Mouse (Mus musculus) neural tube, embryonic 14.5 days (tissue): ENCODE measurements at regions not wholly inside any gene's neighbourhood (a gene's known extent, or its start where the extent isn't known, plus 50 kb on each side); places are given as distances from the start of the nearest gene placed in this dataset.

Source experiments
- ATAC-seq: fragments of 200-750 bp; cut with Nextera tagmentation; 2 replicates; pipeline ENCODE4 v1.8.0; 2017; ENCODE audit warnings: low read depth, mild to moderate bottlenecking, moderate TSS enrichment, moderate library complexity
- H3K27ac ChIP-seq: fragments of 300-500 bp; sonication (generic); 2 replicates; pipeline ENCODE4 v1.5.1; 2014; ENCODE audit warnings: low read depth, mild to moderate bottlenecking, control low read depth, low read length, moderate library complexity, mixed read lengths
- H3K27me3 ChIP-seq: fragments of 300-500 bp; sonication (generic); 2 replicates; pipeline ENCODE4 v1.6.1; 2014; ENCODE audit warnings: low read length; ENCODE audit not compliant: control insufficient read depth, insufficient read depth
- H3K36me3 ChIP-seq: fragments of 300-500 bp; sonication (generic); 2 replicates; pipeline ENCODE4 v1.6.1; 2014; ENCODE audit warnings: low read length, mixed read lengths; ENCODE audit not compliant: control insufficient read depth, insufficient read depth
- H3K4me1 ChIP-seq: fragments of 300-500 bp; sonication (generic); 2 replicates; pipeline ENCODE4 v1.6.1; 2014; ENCODE audit warnings: low read length; ENCODE audit not compliant: control insufficient read depth, insufficient read depth
- H3K4me2 ChIP-seq: fragments of 300-500 bp; sonication (generic); 2 replicates; pipeline ENCODE4 v1.6.1; 2014; ENCODE audit warnings: mild to moderate bottlenecking, low read depth, low read length, control low read depth
- H3K4me3 ChIP-seq: fragments of 300-500 bp; sonication (generic); 2 replicates; pipeline ENCODE4 v1.5.1; 2014; ENCODE audit warnings: low read depth, low read length, control low read depth, mixed read lengths
- H3K9ac ChIP-seq: fragments of 300-500 bp; sonication (generic); replicated peaks from 2 replicates; pipeline ENCODE4 v1.6.1; 2014; ENCODE audit warnings: low read depth, mild to moderate bottlenecking, control low read depth, low read length, mixed read lengths
- H3K9me3 ChIP-seq: fragments of 300-500 bp; sonication (generic); 2 replicates; pipeline ENCODE4 v1.6.1; 2016; ENCODE audit warnings: low read length; ENCODE audit not compliant: control insufficient read depth
- WGBS: fragments of 180-500 bp; shearing (Covaris S2); extraction: QIAGEN DNeasy Blood & Tissue Kit; methylation state at CpG from one replicate; pipeline ENCODE4 v1.1.7; 2014; 5-methylcytosine and 5-hydroxymethylcytosine counted together

DNA sequence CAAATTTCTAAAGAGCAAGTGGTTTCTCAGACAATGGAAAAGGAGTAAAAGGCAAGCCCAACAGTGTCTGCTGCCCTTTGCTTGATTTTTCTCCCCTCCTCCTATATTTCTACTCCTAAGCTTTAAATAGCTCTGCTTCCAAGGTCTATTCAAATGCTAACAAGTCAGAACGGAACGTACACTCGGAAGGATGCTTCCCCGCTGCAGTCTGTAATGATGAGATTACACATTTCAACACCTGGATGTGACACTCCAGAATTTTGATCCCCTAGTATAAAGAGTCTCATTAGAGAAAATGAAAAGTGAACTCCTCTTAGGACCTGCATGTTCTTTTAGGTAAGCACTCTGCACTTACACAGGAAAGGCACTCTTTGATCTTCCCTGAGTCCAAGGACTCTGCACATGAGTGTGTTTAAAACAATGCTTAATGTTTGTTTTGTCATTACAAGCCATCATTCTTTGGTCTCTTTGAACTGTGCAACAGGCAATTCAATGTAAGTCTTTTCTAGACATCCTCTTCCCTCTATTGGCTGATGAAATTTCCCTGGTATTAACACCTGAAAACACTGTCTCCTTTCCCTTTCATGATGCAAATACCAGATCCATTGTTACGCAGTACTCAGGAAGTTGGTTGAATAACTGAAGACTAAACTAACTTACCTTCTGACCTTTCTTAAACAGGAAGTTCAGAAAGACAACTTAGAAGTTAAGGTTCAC, 278.7 kb downstream of the Epha7 start:
- Histone ChIP-seq H3K4me3 (no peak overlapping the region), H3K4me1 (no peaks in the 10 kb centered on the region), H3K9me3 (no peaks in the 10 kb centered on the region), H3K36me3 (no peaks in the 10 kb centered on the region), H3K27me3 (no peaks in the 10 kb centered on the region), H3K27ac (no peak overlapping the region), H3K4me2 (no peak overlapping the region), H3K9ac (no peak overlapping the region)
- WGBS: 39% methylated on average over 5 of the region's 5 CpGs
- ATAC-seq: no peak

DNA sequence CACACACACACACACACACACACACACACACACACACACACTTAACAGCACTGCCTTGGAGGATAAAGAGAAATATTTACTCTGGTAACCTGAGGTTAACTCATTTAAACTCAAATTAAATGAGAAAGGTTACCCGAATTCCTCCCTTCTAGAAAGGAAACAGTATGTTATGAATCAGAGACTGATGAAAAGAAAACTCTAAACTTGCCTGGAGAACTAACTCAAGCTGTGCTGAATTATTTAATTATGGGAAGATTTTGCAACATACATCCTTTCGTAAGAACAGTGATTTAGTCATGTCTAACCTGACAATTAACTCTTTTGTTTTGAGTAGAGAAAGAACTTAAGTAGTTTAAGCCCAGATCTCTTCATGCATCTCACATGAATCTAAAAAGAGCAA, 289.4 kb downstream of the Epha7 start:
- ATAC-seq: no peak

DNA sequence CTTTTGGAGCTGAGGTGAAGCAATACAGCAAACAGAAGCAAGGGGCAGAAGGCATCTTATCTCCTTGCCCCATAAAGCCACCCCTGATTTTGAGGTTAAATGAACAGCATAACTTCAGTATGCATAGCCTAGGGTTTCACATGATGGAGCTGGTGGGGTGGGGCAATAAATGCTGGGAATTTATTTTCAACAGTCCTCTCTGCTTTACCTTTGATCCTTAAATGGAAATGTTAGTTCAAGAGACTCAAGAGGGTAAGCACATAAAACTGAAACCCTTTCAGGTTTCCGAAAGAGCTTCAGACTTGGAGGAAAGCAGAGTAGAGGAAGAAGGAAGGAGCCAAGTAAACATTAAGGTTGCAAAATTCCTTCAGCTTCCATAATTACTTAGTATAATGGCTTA, 290.5 kb downstream of the Epha7 start:
- Histone ChIP-seq H3K4me1 (no peaks in the 10 kb centered on the region), H3K4me3 (no peak overlapping the region), H3K27me3 (no peaks in the 10 kb centered on the region), H3K36me3 (no peaks in the 10 kb centered on the region), H3K9ac (no peak overlapping the region), H3K27ac (no peak overlapping the region), H3K9me3 (no peaks in the 10 kb centered on the region), H3K4me2 (no peak overlapping the region)
- ATAC-seq: no peak
- 91% methylated on average over 1 of the region's 1 CpGs for WGBS

More for the DNA sequence above, 289.4 kb downstream of the Epha7 start:
- no peak overlapping the region for H3K9ac ChIP-seq
- 73% methylated on average over 2 of the region's 2 CpGs for WGBS
- no peak overlapping the region for H3K4me2 ChIP-seq
- no peak overlapping the region for H3K4me3 ChIP-seq
- H3K4me1 ChIP-seq: no peaks in the 10 kb centered on the region
- no peaks in the 10 kb centered on the region for H3K9me3 ChIP-seq
- no peaks in the 10 kb centered on the region for H3K36me3 ChIP-seq
- no peak overlapping the region for H3K27ac ChIP-seq
- no peaks in the 10 kb centered on the region for H3K27me3 ChIP-seq

DNA sequence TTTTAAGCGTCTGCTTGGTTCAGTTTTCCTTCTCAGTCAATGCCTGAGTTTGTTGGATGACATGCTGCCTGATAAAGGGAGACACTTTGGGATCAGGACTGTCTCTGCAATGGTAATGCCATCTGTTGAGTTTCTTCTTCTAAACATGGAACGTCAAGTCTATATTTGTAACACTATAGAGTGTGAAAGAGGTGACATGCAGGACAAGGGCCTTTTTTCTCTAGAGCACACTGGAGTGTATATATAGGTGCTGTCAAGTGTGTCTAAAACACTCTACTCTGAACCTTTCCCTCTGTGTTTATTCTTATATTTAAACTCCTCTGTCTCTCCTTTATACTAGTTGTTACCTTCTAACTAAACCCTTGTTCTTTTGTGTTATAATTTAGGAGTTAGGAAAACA, 299.6 kb downstream of the Epha7 start:
- Histone ChIP-seq H3K27ac (no peak overlapping the region), H3K4me3 (no peak overlapping the region), H3K4me2 (no peak overlapping the region), H3K27me3 (no peaks in the 10 kb centered on the region), H3K36me3 (no peaks in the 10 kb centered on the region), H3K4me1 (no peaks in the 10 kb centered on the region), H3K9me3 (no peaks in the 10 kb centered on the region), H3K9ac (no peak overlapping the region)
- WGBS: 82% methylated on average over 2 of the region's 2 CpGs
- no peak for ATAC-seq

DNA sequence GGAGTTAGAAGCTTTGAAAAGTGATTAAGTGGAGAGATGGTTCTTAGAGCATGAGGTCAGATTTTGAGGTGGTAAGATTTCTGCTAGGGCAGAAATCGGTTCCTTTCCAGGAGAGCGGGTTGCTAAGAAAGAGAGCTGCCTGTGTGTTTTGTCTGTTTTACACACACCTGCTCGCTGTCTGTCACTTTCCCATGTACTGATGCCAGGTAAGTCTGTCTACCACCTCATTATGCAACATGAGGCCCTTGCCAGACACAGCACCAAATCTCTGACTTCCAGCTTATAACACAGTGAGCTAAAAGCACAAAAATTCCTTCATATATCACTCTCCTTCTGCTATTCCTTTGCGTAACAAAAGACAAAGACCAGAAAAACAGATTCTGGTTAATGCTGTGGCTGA, 304.1 kb downstream of the Epha7 start:
- no peak overlapping the region for H3K9ac ChIP-seq
- H3K27ac ChIP-seq: no peak overlapping the region
- ATAC-seq: no peak
- H3K27me3 ChIP-seq: no peaks in the 10 kb centered on the region
- H3K4me3 ChIP-seq: no peak overlapping the region
- H3K36me3 ChIP-seq: no peaks in the 10 kb centered on the region
- WGBS: 82% methylated on average over 4 of the region's 4 CpGs
- H3K9me3 ChIP-seq: no peaks in the 10 kb centered on the region
- H3K4me1 ChIP-seq: no peaks in the 10 kb centered on the region
- no peak overlapping the region for H3K4me2 ChIP-seq

DNA sequence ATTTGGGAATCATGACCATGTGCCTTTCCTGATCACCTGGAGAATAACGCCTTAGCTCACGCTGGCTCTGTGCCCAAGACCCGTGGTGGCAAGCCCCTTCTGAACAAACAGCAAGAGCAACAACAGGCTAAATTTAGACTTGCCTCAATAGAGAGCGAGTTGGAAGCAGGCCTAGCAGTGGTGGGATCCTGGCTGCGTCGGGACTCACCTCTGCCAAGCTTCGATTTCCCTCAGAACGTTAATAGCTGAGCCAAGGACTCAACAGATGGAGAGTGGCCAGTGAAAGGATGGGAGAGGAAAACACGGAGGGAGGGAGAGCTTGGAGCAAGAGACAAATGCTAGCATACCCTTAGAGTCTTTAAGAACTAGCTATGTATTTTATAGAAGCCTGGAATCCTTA, 305.0 kb downstream of the Epha7 start:
- Histone ChIP-seq H3K4me1 (no peaks in the 10 kb centered on the region), H3K4me3 (no peak overlapping the region), H3K9ac (no peak overlapping the region), H3K27me3 (no peaks in the 10 kb centered on the region), H3K9me3 (no peaks in the 10 kb centered on the region), H3K27ac (no peak overlapping the region), H3K36me3 (no peaks in the 10 kb centered on the region), H3K4me2 (no peak overlapping the region)
- WGBS: 45% methylated on average over 9 of the region's 9 CpGs
- peak; percentile 66; the same call in 1 of the 2 replicates for ATAC-seq

DNA sequence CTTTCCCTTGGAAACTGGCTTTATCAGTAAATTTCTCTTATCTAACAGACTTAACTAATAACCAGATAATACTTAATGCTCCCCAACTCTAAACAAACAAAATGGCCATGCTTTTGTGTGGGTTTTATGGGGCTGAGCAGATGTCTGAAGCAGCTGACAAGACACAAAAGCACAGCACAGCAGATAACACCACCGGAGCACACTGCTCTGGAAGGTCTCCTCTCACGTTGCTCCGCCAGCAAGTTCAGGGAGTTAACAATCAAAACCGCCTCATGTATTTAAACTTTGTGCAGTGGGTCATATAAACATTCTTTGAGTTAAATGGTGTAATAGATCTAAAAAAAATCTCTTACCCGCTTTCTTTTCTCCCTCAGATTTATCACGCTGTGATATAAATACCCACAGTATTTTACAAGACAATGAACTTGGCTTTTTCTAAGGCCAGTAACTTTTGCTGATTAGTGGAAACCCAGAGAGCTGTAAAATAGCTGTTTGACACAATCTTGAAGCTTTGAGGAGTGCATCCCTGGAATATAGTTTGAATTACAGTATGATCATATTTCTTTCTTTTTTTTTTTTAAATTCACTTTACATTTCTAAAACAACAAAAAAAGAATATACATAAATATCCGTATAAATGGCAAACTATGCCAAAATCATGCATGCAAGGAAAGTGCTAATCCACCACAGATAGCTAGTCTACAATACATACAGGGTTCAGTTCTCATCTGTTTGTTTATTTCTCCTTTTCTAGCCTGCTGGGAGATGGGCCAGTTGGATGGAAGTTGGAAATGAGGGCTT, 305.9 kb downstream of the Epha7 start:
- H3K36me3 ChIP-seq: no peaks in the 10 kb centered on the region
- no peak overlapping the region for H3K9ac ChIP-seq
- H3K27ac ChIP-seq: no peak overlapping the region
- H3K4me3 ChIP-seq: no peak overlapping the region
- peak; percentile 54; the same call in 1 of the 2 replicates for ATAC-seq
- no peaks in the 10 kb centered on the region for H3K27me3 ChIP-seq
- H3K4me1 ChIP-seq: no peaks in the 10 kb centered on the region
- WGBS: 15% methylated on average over 7 of the region's 7 CpGs
- no peak overlapping the region for H3K4me2 ChIP-seq
- H3K9me3 ChIP-seq: no peaks in the 10 kb centered on the region

DNA sequence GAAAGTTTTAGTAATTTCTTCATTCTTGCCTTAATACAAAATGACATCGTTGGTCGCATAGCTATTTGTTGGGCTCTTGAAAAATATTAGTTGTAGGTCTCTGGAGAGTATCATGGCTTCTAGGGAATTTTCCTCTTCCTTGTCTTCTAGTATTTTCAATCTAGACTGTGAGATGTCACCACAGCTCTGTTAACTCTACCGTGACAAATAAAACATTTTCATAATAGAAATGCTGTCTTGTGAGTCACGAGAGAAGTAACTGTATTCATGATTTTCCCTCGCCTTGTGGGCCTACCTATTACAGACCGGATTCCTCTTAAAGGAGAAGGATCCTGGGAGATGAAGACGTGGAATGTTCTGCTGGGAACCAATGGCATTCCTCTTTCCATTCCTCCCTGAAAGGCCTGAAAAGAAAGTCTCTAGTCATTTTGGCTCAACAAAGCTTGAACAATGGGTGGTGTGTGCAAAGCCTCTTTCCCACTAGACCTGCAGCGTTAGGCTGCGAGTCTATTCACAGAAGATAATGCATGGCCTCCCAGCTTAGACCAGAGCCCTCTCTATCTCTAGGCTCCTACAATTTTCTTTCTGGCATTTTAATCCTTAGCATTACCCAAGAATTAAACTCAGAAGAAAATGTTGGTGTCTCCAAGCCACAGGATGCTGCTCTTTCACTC, 306.7 kb downstream of the Epha7 start:
- Histone ChIP-seq H3K9ac (no peak overlapping the region), H3K27me3 (no peaks in the 10 kb centered on the region), H3K9me3 (no peaks in the 10 kb centered on the region), H3K36me3 (no peaks in the 10 kb centered on the region), H3K4me3 (no peak overlapping the region), H3K4me1 (no peaks in the 10 kb centered on the region), H3K27ac (no peak overlapping the region), H3K4me2 (no peak overlapping the region)
- ATAC-seq: no peak
- 40% methylated on average over 9 of the region's 9 CpGs for WGBS
